Mouse (Mus musculus) kidney, embryonic 14.5 days (tissue): ENCODE measurements around the gene H2-DMb2. TPM values are rescaled to one million over a fixed set of nuclear protein-coding genes. Genes with fewer than 3 reads are reported as not detected.

ENCODE experiments used
- ATAC-seq: fragments of 200-750 bp; cut with Nextera tagmentation; 2 replicates; pipeline ENCODE4 v1.8.0; 2017; ENCODE audit warnings: moderate number of reproducible peaks, mild to moderate bottlenecking, moderate TSS enrichment, moderate library complexity; ENCODE audit not compliant: low FRiP score, low TSS enrichment
- H3K27ac ChIP-seq: fragments of 300-500 bp; sonication (generic); 2 replicates; pipeline ENCODE4 v1.5.1; 2014; ENCODE audit warnings: low read depth, mild to moderate bottlenecking, low read length, moderate library complexity, mixed read lengths
- H3K27me3 ChIP-seq: fragments of 300-500 bp; sonication (generic); 2 replicates; pipeline ENCODE4 v1.6.1; 2014; ENCODE audit warnings: mild to moderate bottlenecking, low read length; ENCODE audit not compliant: control insufficient read depth, insufficient read depth
- H3K36me3 ChIP-seq: fragments of 300-500 bp; sonication (generic); 2 replicates; pipeline ENCODE4 v1.6.1; 2014; ENCODE audit warnings: low read length, mixed read lengths; ENCODE audit not compliant: control insufficient read depth, insufficient read depth
- H3K4me1 ChIP-seq: fragments of 300-500 bp; sonication (generic); 2 replicates; pipeline ENCODE4 v1.6.1; 2014; ENCODE audit warnings: low read length, mixed read lengths; ENCODE audit not compliant: control insufficient read depth, insufficient read depth
- H3K4me2 ChIP-seq: fragments of 300-500 bp; sonication (generic); replicated peaks from 2 replicates; pipeline ENCODE4 v1.6.1; 2014; ENCODE audit warnings: low read depth, mild to moderate bottlenecking, low read length
- H3K4me3 ChIP-seq: fragments of 300-500 bp; sonication (generic); 2 replicates; pipeline ENCODE4 v1.5.1; 2014; ENCODE audit warnings: mild to moderate bottlenecking, low read length
- H3K9ac ChIP-seq: fragments of 300-500 bp; sonication (generic); 2 replicates; pipeline ENCODE4 v1.6.1; 2014; ENCODE audit warnings: low read depth, mild to moderate bottlenecking, low read length, moderate library complexity
- H3K9me3 ChIP-seq: fragments of 300-500 bp; sonication (generic); 2 replicates; pipeline ENCODE4 v1.6.1; 2016; ENCODE audit warnings: low read length; ENCODE audit not compliant: control insufficient read depth
- WGBS: fragments of 180-500 bp; shearing (Covaris S2); extraction: QIAGEN DNeasy Blood & Tissue Kit; methylation state at CpG from one replicate; pipeline ENCODE4 v1.1.7; 2014; 5-methylcytosine and 5-hydroxymethylcytosine counted together
- polyA plus RNA-seq: library from polyadenylated mRNA; unstranded; fragments of >200 nt; fragmentation: Nextera tagmentation; extraction: Ambion mirVana; gene quantifications from 2 replicates; pipeline ENCODE4 v1.2.1, GENCODE M21; 2014

The H2-DMb2 gene
- polyA plus RNA-seq, 1 experiment from 2014 or later: 21.9 TPM

DNA sequence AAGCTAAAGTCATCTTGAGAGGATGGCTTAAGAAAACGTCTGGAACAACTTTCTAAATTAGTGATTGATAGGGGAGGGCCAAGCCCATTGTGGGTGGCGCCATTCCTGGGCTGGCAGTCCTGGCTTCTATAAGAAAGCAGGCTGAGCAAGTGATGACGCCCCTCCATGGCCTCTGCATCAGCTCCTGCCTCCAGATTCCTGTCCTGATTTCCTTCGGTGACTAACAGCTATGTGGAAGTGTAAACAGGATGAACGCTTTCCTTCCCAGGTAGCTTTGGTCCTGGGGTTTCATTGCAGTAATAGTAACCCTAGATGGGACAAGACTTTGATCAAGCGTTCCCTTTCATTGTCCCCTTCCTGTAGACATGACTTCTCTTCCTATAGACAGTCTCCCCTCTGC lies 35.9 kb downstream of the H2-DMb2 start:
- Histone ChIP-seq H3K4me2 (no peak overlapping the region), H3K27me3 (0 out of 2 replicates have a peak, but pooled peaks cover 11% of the 10 kb centered on the region), H3K27ac (no peak overlapping the region), H3K4me1 (no peaks in the 10 kb centered on the region), H3K4me3 (no peak overlapping the region), H3K9me3 (peaks cover 6% of the 10 kb centered on the region; the same call in 1 of the 2 replicates), H3K36me3 (no peaks in the 10 kb centered on the region), H3K9ac (no peak overlapping the region)
- ATAC-seq: no peak
- WGBS: 65% methylated on average over 6 of the region's 6 CpGs

DNA sequence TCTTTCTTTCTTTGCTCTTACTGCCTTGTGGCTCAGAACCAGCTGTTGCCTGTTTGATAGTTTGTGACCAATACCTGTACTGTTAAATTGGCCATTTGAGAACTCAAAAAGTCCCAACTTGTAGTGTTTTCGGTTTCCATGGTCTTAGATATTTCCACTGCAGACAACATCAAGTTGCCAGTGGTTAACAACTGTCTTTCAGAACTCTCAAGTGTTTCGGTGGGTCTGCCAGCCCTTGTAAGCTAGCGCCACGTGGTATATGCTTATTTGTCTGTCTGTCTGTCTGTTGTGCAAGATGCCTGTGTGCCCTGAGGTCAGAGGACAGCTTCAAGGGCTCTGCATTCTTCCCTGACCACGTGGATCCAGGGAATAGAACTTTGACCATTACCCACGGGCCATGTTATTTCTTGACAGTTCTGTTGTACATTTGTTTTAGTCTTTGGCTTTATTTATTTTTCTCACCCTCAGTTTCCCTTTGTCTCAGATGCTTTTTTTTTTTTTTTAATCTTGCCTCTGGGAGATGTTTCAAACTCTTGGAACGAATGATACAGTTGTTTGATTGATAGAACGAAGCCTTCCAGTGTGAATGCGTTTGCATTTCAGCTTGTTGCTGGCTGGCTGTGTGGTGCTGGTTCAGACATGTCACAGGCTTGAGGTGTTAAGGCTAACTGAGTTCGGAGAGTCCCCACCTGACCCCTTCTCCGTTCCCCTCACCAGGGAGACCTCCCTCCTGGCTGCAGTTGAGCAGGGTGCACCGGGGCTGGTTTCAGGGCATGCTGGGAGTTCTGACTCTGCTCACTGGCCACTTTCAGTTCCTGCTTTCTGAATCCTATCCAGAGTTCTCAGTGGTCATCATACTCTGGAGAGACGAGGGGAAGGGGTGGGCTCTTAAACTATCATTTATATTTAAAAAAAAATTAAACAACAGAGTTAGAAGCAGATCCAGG lies 37.1 kb downstream of the H2-DMb2 start:
- H3K4me2 ChIP-seq: no peak overlapping the region
- H3K9ac ChIP-seq: no peak overlapping the region
- H3K36me3 ChIP-seq: no peaks in the 10 kb centered on the region
- H3K27ac ChIP-seq: no peak overlapping the region
- WGBS: 76% methylated on average over 13 of the region's 13 CpGs
- H3K9me3 ChIP-seq: peaks cover 6% of the 10 kb centered on the region; the same call in 1 of the 2 replicates
- H3K4me1 ChIP-seq: no peaks in the 10 kb centered on the region
- H3K27me3 ChIP-seq: peaks cover 12% of the 10 kb centered on the region; the same call in 1 of the 2 replicates
- ATAC-seq: no peak
- H3K4me3 ChIP-seq: no peak overlapping the region

DNA sequence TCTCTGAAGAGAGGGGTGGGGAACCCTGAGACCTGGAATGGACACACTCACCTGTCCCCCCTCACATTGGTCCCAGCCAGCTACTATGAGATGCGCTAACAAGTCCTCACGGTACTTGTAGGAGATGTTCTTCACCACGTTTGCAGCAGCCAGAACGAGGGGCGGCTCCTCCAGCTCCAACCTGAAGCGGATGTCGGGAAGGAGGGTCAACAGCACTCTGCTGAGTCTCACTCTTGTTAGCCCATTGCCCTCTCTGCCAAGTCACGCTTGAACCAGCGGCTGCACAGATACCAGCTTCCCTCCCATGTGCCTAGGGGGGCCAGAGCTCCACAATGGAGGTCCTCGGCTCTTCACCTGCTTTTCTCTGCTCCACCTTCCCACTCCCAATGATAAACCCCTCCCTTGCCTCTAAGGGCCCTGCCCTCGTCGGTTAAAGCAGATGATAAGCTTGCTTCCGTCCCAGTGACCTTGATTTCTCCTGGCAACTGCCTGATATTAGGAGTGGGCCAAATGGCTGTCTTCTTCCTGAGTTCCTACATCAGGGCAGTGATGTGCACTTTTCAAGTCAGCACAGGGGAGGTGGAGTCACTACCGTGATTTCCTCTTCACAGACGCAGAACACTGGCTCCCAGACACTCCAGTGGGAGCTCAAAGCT lies 40.6 kb downstream of the H2-DMb2 start:
- Histone ChIP-seq H3K9ac (no peak overlapping the region), H3K27ac (no peak overlapping the region), H3K4me1 (no peaks in the 10 kb centered on the region), H3K4me3 (no peak overlapping the region), H3K4me2 (no peak overlapping the region), H3K9me3 (no peaks in the 10 kb centered on the region), H3K36me3 (no peaks in the 10 kb centered on the region), H3K27me3 (peaks cover 31% of the 10 kb centered on the region)
- WGBS: 70% methylated on average over 15 of the region's 15 CpGs
- ATAC-seq: no peak

DNA sequence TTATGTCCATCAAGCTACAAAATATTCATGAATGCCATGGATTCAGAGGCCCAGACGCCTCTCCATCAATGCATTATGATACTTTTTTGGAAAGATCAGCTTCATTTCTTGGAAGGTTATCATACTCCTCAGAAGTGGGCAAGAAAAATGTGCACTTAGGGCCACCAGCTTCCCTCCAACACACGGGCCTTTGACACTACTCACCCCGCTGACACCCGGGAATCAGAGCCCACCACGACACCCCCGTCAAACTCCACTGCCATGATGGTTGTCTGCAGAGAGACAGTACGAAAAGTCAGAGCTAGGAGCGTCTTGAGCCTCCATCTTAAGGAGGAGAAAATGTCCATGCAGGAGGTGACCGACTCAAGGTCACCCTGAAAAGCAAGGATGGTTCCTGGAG lies 42.4 kb downstream of the H2-DMb2 start:
- Histone ChIP-seq H3K27me3 (peaks cover 36% of the 10 kb centered on the region), H3K9ac (no peak overlapping the region)
- WGBS: 85% methylated on average over 9 of the region's 9 CpGs

DNA sequence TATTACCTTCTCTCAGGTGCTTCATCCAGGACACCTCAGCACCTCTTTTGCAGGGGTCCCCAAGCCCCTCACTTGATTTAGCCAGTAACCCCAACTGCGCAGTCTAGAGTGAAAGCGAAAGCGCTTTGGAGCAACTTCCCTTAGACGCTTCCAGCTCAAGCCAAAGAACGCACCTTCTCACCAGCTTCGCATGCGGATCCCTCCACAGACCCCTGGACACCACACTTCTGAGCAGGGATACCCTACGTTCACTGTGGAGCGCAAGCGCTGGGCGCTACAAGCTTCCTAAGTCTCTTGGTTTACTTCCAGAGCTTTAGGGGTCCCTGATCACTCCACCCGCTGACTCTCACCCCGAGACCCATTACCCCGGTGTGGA lies 43.8 kb downstream of the H2-DMb2 start:
- peak; percentile 56 for ATAC-seq
- H3K9ac ChIP-seq: peak overlapping the region; percentile 42; the same call in 1 of the 2 replicates
- peak overlapping the region; percentile 82 for H3K4me2 ChIP-seq
- H3K36me3 ChIP-seq: no peaks in the 10 kb centered on the region
- no peak overlapping the region for H3K27ac ChIP-seq
- H3K27me3 ChIP-seq: peaks cover 36% of the 10 kb centered on the region
- 4% methylated on average over 14 of the region's 14 CpGs for WGBS
- H3K4me1 ChIP-seq: no peaks in the 10 kb centered on the region
- no peaks in the 10 kb centered on the region for H3K9me3 ChIP-seq
- H3K4me3 ChIP-seq: peak overlapping the region; percentile 52

More for the DNA sequence above, 42.4 kb downstream of the H2-DMb2 start:
- no peak for ATAC-seq
- no peak overlapping the region for H3K4me2 ChIP-seq
- H3K27ac ChIP-seq: no peak overlapping the region
- no peak overlapping the region for H3K4me3 ChIP-seq
- no peaks in the 10 kb centered on the region for H3K4me1 ChIP-seq
- H3K36me3 ChIP-seq: no peaks in the 10 kb centered on the region
- no peaks in the 10 kb centered on the region for H3K9me3 ChIP-seq

DNA sequence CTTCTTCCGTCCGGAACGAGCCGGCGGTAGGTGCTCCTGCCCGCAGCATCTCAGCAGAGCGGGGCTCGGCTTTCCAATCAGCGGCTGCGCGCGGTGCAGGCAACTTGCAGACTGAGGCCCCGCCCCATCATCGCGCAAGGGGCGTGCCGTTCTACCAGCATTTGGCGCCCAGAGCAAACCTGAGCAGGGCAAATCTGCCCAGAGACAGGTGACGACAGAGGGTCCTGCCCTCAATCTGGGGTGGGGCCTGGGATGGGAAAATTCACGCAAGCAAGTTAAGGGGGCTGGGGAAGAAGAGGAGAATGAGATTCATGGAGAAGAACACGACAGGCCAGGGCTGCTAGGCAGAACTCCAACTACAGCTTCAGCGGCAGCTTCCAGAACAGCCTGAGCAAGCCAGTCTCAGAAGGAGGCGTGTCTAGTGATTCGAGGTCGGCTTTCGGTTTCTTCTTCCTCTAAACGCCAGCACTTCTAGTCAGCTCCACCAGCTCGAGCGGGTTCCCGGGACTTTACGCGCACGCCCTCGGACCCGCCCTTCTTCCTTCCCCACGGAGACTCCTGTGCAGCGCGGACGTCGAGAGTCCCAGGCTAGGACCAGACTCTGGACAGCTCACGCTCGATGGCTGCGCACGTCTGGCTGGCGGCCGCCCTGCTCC lies 44.3 kb downstream of the H2-DMb2 start, which contains the start of the genes Tap1 and Psmb9:
Gene Tap1, plus strand, starts transcription at position 293 of the 656 bp plus-strand sequence.
Gene Psmb9, minus strand, starts transcription at position 504 of the 656 bp plus-strand sequence.
- Histone ChIP-seq H3K27me3 (peaks cover 41% of the 10 kb centered on the region), H3K9ac (peak within 1 kb of the TSS; percentile 61), H3K4me2 (peak within 1 kb of the TSS; percentile 82), H3K4me3 (peak within 1 kb of the TSS; percentile 52), H3K27ac (no peak within 1 kb of the TSS), H3K36me3 (no peaks in the 10 kb centered on the region), H3K4me1 (no peaks in the 10 kb centered on the region), H3K9me3 (no peaks in the 10 kb centered on the region)
- WGBS: under 1% methylated on average over 46 of the region's 46 CpGs
- ATAC-seq: peak; percentile 97

DNA sequence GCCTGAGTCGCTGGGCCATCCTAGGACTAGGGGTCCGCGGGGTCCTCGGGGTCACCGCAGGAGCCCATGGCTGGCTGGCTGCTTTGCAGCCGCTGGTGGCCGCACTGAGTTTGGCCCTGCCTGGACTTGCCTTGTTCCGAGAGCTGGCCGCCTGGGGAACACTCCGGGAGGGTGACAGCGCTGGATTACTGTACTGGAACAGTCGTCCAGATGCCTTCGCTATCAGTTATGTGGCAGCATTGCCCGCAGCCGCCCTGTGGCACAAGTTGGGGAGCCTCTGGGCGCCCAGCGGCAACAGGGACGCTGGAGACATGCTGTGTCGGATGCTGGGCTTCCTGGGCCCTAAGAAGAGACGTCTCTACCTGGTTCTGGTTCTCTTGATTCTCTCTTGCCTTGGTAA lies 44.9 kb downstream of the H2-DMb2 start:
- 3% methylated on average over 20 of the region's 20 CpGs for WGBS
- Histone ChIP-seq H3K9ac (peak overlapping the region; percentile 61), H3K4me2 (peak overlapping the region; percentile 82), H3K27me3 (peaks cover 42% of the 10 kb centered on the region), H3K4me1 (no peaks in the 10 kb centered on the region), H3K27ac (no peak overlapping the region), H3K36me3 (no peaks in the 10 kb centered on the region), H3K4me3 (peak overlapping the region; percentile 52), H3K9me3 (no peaks in the 10 kb centered on the region)
- no peak for ATAC-seq

DNA sequence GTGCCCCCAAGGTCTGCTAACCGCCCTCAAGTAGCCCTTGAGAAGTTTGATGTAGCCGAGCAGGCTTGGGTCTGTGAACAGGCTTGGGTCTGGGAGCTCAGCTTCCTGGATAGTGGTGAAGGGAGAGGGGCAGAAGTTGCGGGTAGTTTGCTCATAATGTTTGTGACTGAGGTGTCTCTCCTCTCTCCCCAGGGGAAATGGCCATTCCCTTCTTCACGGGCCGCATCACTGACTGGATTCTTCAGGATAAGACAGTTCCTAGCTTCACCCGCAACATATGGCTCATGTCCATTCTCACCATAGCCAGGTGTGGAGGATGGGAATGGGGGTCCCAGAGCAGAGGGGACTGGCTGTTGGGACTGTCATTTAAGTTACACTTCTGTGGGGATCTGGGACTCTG lies 45.9 kb downstream of the H2-DMb2 start:
- H3K9ac ChIP-seq: no peak overlapping the region
- no peaks in the 10 kb centered on the region for H3K4me1 ChIP-seq
- ATAC-seq: no peak
- peaks cover 44% of the 10 kb centered on the region for H3K27me3 ChIP-seq
- H3K4me3 ChIP-seq: no peak overlapping the region
- no peak overlapping the region for H3K27ac ChIP-seq
- no peaks in the 10 kb centered on the region for H3K9me3 ChIP-seq
- WGBS: 65% methylated on average over 6 of the region's 6 CpGs
- H3K4me2 ChIP-seq: no peak overlapping the region
- no peaks in the 10 kb centered on the region for H3K36me3 ChIP-seq
